Mouse (Mus musculus): ENCODE results near the gene Rilp.

The Rilp gene

DNA sequence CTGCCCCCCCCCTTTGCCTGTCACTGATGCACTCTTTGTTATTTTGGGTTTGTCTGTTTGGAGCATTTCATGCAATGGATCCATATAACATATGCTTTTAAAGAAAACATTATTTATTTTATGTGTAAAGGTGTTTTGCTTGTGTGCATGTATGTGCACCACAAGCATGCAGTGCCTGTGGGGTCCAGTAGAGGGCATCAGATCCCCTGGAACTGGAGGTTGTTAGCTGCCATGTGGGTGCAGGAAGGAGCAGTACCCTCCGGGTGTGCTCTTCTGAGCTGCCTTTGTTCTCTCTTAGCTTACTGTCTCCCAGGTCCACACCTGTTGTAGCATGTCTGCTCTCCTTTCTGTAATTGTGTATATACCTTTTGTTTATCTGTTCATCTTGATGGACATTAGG lies 48.2 kb downstream of the Rilp start:
- no peak for DNase-seq (ENCODE audit: low spot score in 2 of 2)

- DNase-seq (ENCODE audit: low spot score in 2 of 2), result no peak
These were observed 50.1 kb downstream of the Rilp start for GRCm38 (mm10) chr11:75559870-75560504.

DNA sequence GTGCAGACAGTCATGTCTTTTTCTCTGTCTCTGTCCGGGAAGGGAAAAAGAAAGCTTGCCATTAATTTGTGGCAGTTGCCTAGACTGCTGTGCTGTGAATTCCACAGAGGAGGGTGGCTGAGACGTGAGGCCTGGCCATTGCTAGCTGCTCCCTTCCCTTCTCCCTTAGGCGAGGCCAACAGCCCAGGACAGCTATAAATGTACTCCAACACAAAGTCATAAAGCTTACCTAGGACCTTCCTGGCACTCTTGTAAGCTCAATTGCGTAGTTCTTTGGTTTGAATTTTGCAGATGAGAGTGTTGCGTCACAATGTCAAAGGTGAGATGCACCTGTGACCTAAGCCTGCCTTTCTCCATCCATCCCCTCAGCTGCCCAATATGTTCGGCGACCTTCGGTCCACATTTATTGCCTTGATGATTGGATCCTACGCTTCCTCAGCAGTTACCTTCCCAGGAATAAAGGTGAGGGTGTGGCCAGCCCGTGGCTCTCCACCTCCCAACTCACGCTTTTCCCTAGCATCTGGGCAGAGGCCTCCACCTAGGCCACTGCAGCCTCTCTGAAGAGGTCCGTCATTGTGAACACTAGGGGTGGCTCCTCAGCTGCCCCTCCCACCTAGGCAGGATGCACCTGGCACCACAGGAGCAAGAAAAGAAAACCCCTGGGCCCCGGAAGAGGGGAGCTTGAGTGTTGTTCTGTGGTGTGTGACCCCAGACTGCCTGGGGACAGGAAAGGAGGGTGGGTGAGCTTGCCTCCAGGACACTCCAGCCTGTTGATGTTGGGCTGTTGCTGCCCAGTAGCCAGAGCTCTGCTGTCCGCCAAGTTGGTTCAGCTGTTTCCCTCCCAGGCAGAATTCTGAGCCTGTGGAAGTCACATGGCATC lies 50.9 kb downstream of the Rilp start:
- no peak for DNase-seq (ENCODE audit: low spot score in 2 of 2)

DNA sequence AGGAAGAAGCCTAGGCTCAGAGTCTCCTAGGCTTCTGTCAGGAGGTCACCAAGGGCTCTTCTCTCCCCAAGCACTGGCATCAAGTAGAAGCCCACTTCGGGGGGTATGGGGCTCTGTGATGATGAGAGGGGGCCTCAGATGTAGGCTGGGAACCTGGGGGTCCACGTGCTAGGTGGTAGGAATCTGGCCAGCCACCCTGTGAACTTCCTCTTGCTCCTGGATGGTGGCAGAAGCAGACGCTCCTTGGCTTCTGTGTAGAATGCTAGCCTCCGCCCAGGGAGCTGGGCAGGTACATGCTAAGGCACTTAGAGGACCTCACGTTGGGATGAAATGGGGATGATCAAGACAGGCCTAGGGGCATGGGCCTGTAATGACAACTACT lies 51.5 kb downstream of the Rilp start:
- DNase-seq (ENCODE audit: low spot score in 2 of 2), result no peak
